Mouse (Mus musculus) kidney, embryonic 14.5 days (tissue): ENCODE results near the gene Ppp2r2c. TPM values are rescaled to one million over a fixed set of nuclear protein-coding genes. Genes with fewer than 3 reads are reported as not detected.

ENCODE experiments used
- ATAC-seq: fragments of 200-750 bp; cut with Nextera tagmentation; 2 replicates; pipeline ENCODE4 v1.8.0; 2017; ENCODE audit warnings: moderate number of reproducible peaks, mild to moderate bottlenecking, moderate TSS enrichment, moderate library complexity; ENCODE audit not compliant: low FRiP score, low TSS enrichment
- H3K27ac ChIP-seq: fragments of 300-500 bp; sonication (generic); 2 replicates; pipeline ENCODE4 v1.5.1; 2014; ENCODE audit warnings: low read depth, mild to moderate bottlenecking, low read length, moderate library complexity, mixed read lengths
- H3K27me3 ChIP-seq: fragments of 300-500 bp; sonication (generic); 2 replicates; pipeline ENCODE4 v1.6.1; 2014; ENCODE audit warnings: mild to moderate bottlenecking, low read length; ENCODE audit not compliant: control insufficient read depth, insufficient read depth
- H3K36me3 ChIP-seq: fragments of 300-500 bp; sonication (generic); 2 replicates; pipeline ENCODE4 v1.6.1; 2014; ENCODE audit warnings: low read length, mixed read lengths; ENCODE audit not compliant: control insufficient read depth, insufficient read depth
- H3K4me1 ChIP-seq: fragments of 300-500 bp; sonication (generic); 2 replicates; pipeline ENCODE4 v1.6.1; 2014; ENCODE audit warnings: low read length, mixed read lengths; ENCODE audit not compliant: control insufficient read depth, insufficient read depth
- H3K4me2 ChIP-seq: fragments of 300-500 bp; sonication (generic); replicated peaks from 2 replicates; pipeline ENCODE4 v1.6.1; 2014; ENCODE audit warnings: low read depth, mild to moderate bottlenecking, low read length
- H3K4me3 ChIP-seq: fragments of 300-500 bp; sonication (generic); 2 replicates; pipeline ENCODE4 v1.5.1; 2014; ENCODE audit warnings: mild to moderate bottlenecking, low read length
- H3K9ac ChIP-seq: fragments of 300-500 bp; sonication (generic); 2 replicates; pipeline ENCODE4 v1.6.1; 2014; ENCODE audit warnings: low read depth, mild to moderate bottlenecking, low read length, moderate library complexity
- H3K9me3 ChIP-seq: fragments of 300-500 bp; sonication (generic); 2 replicates; pipeline ENCODE4 v1.6.1; 2016; ENCODE audit warnings: low read length; ENCODE audit not compliant: control insufficient read depth
- WGBS: fragments of 180-500 bp; shearing (Covaris S2); extraction: QIAGEN DNeasy Blood & Tissue Kit; methylation state at CpG from one replicate; pipeline ENCODE4 v1.1.7; 2014; 5-methylcytosine and 5-hydroxymethylcytosine counted together
- polyA plus RNA-seq: library from polyadenylated mRNA; unstranded; fragments of >200 nt; fragmentation: Nextera tagmentation; extraction: Ambion mirVana; gene quantifications from 2 replicates; pipeline ENCODE4 v1.2.1, GENCODE M21; 2014

The Ppp2r2c gene
- polyA plus RNA-seq, 1 experiment from 2014 or later, result not detected

GRCm38 (mm10) chr5:36839032-36839431 lies 29.3 kb upstream of the Ppp2r2c start:
- no peaks in the 10 kb centered on the region for H3K36me3 ChIP-seq
- H3K27ac ChIP-seq, result no peak overlapping the region
- no peak overlapping the region for H3K4me3 ChIP-seq
- no peaks in the 10 kb centered on the region for H3K27me3 ChIP-seq
- H3K4me2 ChIP-seq, result no peak overlapping the region
- H3K9me3 ChIP-seq, result no peaks in the 10 kb centered on the region; the same call in 1 of the 2 replicates
- WGBS, result 84% methylated on average over 2 of the region's 2 CpGs
- H3K4me1 ChIP-seq, result no peaks in the 10 kb centered on the region
- H3K9ac ChIP-seq, result no peak overlapping the region
- no peak for ATAC-seq

DNA sequence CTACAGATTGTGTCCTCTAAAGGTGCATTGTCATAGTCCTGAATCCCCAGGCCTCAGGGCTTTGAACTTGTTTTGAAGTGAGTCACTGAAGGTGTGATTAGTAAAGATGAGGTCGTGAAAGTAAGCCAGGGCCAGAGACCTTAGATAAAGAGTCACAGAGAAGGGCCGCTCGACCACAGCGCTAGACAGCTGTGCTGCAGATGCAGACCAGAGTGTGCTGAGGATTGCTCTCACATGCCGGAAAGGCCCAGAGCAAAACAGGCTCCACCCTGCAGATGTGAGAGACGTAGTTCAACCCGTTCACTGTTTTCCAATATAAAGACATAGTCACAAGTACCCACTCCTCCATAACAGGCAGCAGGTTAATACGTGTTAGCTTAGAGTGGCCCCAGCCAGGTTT lies 28.7 kb upstream of the Ppp2r2c start:
- ATAC-seq, result no peak
- H3K4me2 ChIP-seq, result no peak overlapping the region

GRCm38 (mm10) chr5:36840092-36840491 lies 28.2 kb upstream of the Ppp2r2c start:
- no peaks in the 10 kb centered on the region for H3K36me3 ChIP-seq
- no peaks in the 10 kb centered on the region for H3K27me3 ChIP-seq
- H3K27ac ChIP-seq, result no peak overlapping the region
- no peak overlapping the region for H3K4me2 ChIP-seq
- H3K4me1 ChIP-seq, result no peaks in the 10 kb centered on the region
- WGBS, result 79% methylated on average over 7 of the region's 7 CpGs
- ATAC-seq, result no peak
- H3K9ac ChIP-seq, result no peak overlapping the region
- H3K9me3 ChIP-seq, result no peaks in the 10 kb centered on the region; the same call in 1 of the 2 replicates
- H3K4me3 ChIP-seq, result no peak overlapping the region

More for the DNA sequence above, 28.7 kb upstream of the Ppp2r2c start:
- H3K9ac ChIP-seq, result no peak overlapping the region
- no peaks in the 10 kb centered on the region; the same call in 1 of the 2 replicates for H3K9me3 ChIP-seq
- H3K36me3 ChIP-seq, result no peaks in the 10 kb centered on the region
- 77% methylated on average over 8 of the region's 8 CpGs for WGBS
- H3K27ac ChIP-seq, result no peak overlapping the region
- no peak overlapping the region for H3K4me3 ChIP-seq
- no peaks in the 10 kb centered on the region for H3K27me3 ChIP-seq
- no peaks in the 10 kb centered on the region for H3K4me1 ChIP-seq

DNA sequence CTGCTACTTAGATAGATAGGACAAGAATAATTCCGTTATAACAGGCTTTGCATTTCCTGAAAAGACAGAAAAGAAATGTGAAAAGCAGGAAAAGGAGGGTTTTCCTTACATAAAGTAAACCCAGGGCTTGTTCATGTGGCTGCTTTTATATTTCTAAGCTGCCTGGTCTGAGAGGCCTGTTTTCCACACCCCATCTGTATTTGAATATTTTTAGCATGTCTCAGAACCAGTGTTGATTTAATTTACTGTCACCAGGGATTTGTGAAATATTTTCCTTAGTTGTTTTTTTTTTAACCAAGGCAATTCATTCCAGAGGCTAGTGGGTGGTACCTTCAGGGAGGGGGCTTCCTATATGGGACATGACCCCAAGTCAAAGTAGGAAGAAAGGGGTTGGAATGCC lies 26.6 kb upstream of the Ppp2r2c start:
- H3K9ac ChIP-seq, result no peak overlapping the region
- no peak overlapping the region for H3K27ac ChIP-seq
- no peaks in the 10 kb centered on the region; the same call in 1 of the 2 replicates for H3K9me3 ChIP-seq
- no peaks in the 10 kb centered on the region for H3K4me1 ChIP-seq
- H3K4me2 ChIP-seq, result no peak overlapping the region
- no peaks in the 10 kb centered on the region for H3K27me3 ChIP-seq
- no peak for ATAC-seq
- no peaks in the 10 kb centered on the region for H3K36me3 ChIP-seq
- no peak overlapping the region for H3K4me3 ChIP-seq
- WGBS, result 68% methylated on average over 1 of the region's 1 CpGs

DNA sequence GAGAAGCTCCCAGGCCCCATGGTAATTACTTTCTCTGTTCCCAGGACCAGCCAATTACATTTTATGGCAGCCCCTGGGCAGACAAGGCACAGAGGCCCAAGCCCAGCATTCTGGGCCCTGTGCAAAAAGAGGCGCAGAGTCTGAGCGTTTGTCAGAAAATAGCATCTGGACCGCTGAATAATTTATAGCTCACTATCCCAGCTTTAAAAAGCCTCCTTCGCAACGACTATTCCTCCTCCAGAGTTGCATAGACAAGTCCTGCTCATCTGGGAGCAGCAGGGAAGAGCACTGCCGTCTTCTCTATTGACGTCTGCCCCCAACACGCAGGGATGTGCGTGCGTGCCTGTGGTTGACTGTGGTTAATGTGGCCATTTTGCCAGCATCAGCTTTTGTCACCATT lies 23.8 kb upstream of the Ppp2r2c start:
- Histone ChIP-seq H3K4me1 (no peaks in the 10 kb centered on the region), H3K4me3 (no peak overlapping the region), H3K4me2 (no peak overlapping the region), H3K9ac (no peak overlapping the region), H3K9me3 (no peaks in the 10 kb centered on the region; the same call in 1 of the 2 replicates), H3K36me3 (no peaks in the 10 kb centered on the region), H3K27ac (no peak overlapping the region), H3K27me3 (no peaks in the 10 kb centered on the region)
- no peak for ATAC-seq
- WGBS, result 50% methylated on average over 10 of the region's 10 CpGs

GRCm38 (mm10) chr5:36851572-36851971 lies 16.7 kb upstream of the Ppp2r2c start:
- no peak overlapping the region for H3K4me3 ChIP-seq
- WGBS, result 62% methylated on average over 4 of the region's 4 CpGs
- no peak overlapping the region for H3K9ac ChIP-seq
- no peaks in the 10 kb centered on the region for H3K36me3 ChIP-seq
- no peak overlapping the region for H3K27ac ChIP-seq
- no peak for ATAC-seq
- H3K27me3 ChIP-seq, result 0 out of 2 replicates have a peak, but pooled peaks cover 2% of the 10 kb centered on the region
- no peaks in the 10 kb centered on the region for H3K9me3 ChIP-seq
- H3K4me2 ChIP-seq, result no peak overlapping the region
- no peaks in the 10 kb centered on the region for H3K4me1 ChIP-seq

GRCm38 (mm10) chr5:36855180-36855579 lies 13.1 kb upstream of the Ppp2r2c start:
- H3K36me3 ChIP-seq, result no peaks in the 10 kb centered on the region
- no peaks in the 10 kb centered on the region for H3K4me1 ChIP-seq
- H3K4me3 ChIP-seq, result no peak overlapping the region
- H3K27me3 ChIP-seq, result 0 out of 2 replicates have a peak, but pooled peaks cover 2% of the 10 kb centered on the region
- no peak overlapping the region for H3K27ac ChIP-seq
- no peaks in the 10 kb centered on the region for H3K9me3 ChIP-seq
- WGBS, result 86% methylated on average over 3 of the region's 3 CpGs
- H3K4me2 ChIP-seq, result no peak overlapping the region
- H3K9ac ChIP-seq, result no peak overlapping the region
- no peak for ATAC-seq

DNA sequence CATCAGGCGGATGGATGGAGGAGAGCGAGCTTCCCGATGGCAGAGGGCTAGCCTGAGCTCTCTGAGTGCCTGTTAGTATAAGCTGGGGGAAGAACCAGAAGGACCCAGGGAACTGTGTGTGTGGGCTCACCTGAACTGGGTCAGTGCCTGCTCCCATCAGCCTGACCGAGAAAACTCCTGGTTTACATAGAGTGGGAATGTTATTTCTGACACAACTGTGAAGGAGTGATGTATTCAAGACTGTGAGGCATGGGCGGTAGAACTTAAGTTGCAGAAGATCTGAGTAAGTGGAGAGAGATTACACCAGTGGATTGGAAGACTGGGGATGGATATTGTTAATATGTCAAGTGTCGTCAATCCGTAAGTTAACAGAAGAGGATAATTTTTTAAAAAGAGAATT lies 11.8 kb upstream of the Ppp2r2c start:
- WGBS, result 90% methylated on average over 7 of the region's 7 CpGs
- no peak overlapping the region for H3K4me2 ChIP-seq
- no peaks in the 10 kb centered on the region for H3K9me3 ChIP-seq
- H3K27ac ChIP-seq, result no peak overlapping the region
- H3K4me1 ChIP-seq, result no peaks in the 10 kb centered on the region
- no peak overlapping the region for H3K9ac ChIP-seq
- ATAC-seq, result no peak
- 0 out of 2 replicates have a peak, but pooled peaks cover 2% of the 10 kb centered on the region for H3K27me3 ChIP-seq
- H3K36me3 ChIP-seq, result no peaks in the 10 kb centered on the region
- no peak overlapping the region for H3K4me3 ChIP-seq

- Histone ChIP-seq H3K9ac (no peak overlapping the region), H3K27ac (no peak overlapping the region), H3K36me3 (no peaks in the 10 kb centered on the region), H3K4me3 (no peak overlapping the region), H3K9me3 (no peaks in the 10 kb centered on the region), H3K27me3 (0 out of 2 replicates have a peak, but pooled peaks cover 2% of the 10 kb centered on the region), H3K4me1 (no peaks in the 10 kb centered on the region), H3K4me2 (no peak overlapping the region)
- no peak for ATAC-seq
- 65% methylated on average over 5 of the region's 5 CpGs for WGBS
These were observed 10.8 kb upstream of the Ppp2r2c start for GRCm38 (mm10) chr5:36857546-36857945.
